Mouse (Mus musculus) fibroblast of lung, adult 2 months (primary cell): ENCODE results near the gene Igfbp6.

Experiments used
- DNase-seq: peaks from one replicate; pipeline ENCODE4 v3.0.0-alpha.2; 2011; ENCODE audit warnings: low read depth

Gene Igfbp6

DNA sequence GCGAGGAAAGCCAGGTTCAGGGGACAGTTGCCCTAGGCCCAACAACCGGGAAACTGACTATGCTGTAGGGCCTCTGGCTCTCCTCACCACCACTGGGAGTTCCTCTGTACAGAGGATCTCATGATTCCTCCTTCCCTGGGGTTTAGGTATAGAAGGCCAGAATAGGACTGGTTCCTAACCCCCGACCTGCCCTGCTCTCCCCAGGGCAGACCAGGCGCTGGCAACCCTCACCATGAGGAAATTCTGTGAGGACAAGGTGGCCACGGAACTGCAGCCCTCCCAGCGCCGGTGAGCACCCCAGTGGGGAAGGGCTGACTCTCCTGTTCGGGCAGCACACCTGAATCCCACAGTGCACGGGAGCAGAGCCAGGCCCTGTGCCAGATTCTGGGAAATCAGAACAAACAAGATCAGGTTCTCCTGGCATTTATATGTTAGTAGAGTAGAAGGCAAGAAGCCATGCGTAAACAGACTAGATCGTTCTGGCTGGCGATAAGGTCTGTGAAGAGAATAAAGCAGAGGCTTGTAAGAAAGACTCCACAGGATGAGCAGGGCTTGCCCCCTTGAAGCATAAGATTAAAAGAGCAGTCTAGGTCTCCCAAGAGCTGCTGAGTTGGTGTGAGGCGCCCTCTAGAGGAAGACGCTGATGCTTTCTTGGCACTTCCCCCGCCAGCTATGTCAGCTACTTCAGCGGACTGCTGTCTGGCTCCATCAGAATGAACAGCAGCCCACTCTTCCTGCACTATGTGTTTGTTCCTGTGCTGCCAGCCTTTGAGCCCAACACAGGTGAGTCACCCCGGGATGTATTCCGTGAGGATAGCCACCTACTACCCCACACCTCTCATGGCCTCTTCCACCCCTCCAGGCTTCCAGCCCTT is 35.3 kb upstream of the Igfbp6 start:
- DNase-seq, result no peak

DNA sequence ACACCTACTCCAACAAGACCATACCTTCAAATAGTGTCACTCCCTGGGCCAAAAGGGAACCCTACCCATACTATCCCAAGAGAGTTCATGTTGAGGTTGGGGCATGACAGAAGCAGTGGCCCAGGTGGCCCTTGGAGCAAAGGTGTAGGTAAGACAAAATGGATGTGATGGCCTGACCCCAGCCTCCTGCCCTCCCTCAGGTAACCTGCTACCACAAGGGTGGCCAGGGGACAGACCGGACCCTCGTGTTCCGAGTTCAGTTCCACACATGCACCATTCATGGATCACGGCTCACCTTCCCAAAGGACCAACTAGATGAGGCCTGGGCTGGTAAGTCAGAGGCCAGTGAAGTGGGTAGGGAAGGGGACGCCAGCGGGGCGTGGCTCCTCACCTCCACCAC is 33.9 kb upstream of the Igfbp6 start:
- DNase-seq, result no peak

DNA sequence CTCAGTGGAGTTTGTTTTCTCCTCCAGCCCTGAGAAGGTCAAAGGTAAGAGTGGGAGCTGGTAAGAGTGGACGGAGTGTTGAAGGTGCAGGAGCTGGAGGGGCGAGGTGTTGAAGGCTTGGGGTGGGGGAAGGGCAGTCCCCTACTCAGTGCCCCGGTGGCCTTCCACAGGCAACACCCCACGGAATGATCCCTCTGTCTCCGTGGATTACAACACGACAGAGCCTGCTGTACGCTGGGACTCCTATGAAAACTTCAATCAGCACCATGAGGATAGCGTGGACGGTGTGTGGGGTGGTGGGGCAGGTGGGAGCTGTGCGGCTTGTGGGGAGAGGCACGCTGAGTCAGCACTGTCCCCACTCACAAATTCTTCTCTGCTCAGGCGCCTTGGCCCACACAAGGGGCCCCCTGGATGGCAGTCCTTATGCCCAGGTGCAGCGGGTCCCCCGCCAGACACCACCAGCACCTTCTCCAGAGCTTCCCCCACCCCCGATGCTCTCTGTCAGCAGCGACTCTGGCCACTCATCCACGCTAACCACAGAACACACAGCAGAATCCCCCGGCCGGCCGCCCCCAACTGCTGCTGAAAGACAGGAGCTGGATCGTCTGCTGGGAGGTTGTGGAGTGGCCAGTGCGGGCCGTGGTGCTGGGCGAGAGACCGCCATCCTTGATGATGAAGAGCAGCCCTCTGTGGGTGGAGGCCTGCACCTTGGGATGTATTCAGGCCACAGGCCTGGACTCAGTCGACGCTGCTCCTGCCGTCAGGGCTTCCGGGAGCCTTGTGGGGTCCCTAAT is 33.3 kb upstream of the Igfbp6 start:
- no peak for DNase-seq

DNA sequence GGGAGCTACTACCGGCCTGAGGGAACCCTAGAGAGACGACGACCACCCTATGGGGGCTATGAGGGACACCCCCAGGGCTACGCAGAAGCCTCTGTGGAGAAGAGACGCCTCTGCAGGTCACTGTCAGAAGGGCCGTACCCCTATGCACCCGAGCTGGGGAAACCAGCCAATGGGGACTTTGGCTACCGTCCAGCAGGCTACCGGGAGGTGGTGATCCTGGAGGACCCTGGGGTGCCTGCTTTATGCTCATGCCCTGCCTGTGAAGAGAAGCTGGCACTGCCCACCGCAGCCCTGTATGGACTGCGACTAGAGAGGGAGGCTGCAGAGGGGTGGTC is 32.7 kb upstream of the Igfbp6 start:
- DNase-seq, result no peak

GRCm38 (mm10) chr15:102112181-102112580 is 32.0 kb upstream of the Igfbp6 start:
- DNase-seq, result no peak

GRCm38 (mm10) chr15:102112827-102113226 is 31.3 kb upstream of the Igfbp6 start:
- DNase-seq, result no peak

- DNase-seq, result no peak
Observed at GRCm38 (mm10) chr15:102113674-102114073, 30.5 kb upstream of the Igfbp6 start.

GRCm38 (mm10) chr15:102114651-102115260 is 29.4 kb upstream of the Igfbp6 start:
- DNase-seq, result no peak

DNA sequence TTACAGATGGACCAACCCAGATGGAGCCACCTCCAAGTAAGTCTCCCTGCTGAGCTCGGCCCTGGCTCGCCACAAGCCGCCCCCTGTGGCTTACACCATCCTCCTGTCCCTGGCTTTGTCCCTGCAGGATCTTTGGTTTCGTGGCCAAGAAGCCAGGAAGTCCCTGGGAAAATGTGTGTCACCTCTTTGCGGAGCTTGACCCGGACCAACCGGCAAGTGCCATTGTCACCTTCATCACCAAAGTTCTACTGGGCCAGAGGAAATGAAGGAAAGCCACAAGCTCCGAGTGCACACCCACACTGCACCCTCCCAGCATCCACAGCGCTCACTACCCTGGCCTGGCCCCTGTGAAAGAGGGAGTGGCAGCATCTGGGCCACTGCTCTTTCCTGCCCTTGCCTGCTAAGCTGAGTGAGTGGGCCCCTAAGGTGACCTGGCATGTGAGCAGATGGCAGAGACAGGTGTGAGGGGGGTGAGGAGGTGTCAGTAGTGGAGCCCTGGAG is 28.4 kb upstream of the Igfbp6 start:
- no peak for DNase-seq

- DNase-seq, result no peak
Observed at GRCm38 (mm10) chr15:102116753-102117415, 27.3 kb upstream of the Igfbp6 start.

DNA sequence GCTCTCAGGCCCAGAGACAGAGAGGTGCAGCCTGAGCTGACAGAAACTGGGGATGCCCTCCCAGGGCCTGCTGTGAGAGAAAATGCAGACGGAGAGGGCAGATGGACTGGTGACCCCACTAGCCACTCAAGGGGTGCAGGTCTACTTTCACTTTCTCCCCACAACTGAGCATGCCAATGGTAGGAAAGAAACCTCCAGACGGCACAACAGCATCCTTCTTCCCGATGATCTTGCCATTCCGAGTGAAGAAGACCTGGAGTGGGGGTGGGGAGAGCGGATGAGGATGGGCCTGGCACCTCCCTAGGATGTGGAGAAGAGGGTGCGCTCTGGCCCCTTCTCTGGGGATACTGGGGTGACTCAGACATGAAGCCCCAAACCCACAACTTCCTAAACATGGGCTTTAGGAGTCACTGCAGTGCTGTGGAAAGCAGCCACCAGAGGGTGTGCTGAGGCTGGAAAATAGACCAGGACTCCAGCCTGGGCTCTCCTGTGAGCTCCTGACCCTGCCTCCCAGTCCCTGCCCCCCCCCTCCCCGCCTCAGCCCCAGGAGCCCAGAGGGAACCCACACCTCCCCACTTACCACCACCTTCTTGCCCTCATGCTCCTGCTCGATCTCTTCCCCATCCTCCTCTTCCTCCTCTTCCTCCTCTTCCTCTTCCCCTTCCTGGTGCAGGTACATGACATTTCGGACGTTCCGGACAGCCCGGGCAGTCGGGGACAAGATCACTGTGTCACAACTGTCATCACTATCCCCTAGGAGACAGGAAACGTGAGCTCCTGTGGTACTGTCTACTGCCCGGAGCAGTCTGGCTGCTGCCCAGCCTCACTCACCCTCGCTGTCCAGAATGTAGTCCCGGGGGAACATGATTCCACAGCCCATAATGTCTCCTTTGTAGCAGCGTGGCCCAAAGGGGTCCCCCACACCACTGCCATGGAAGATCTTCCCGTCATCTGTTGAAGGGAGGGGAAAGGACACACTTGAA is 26.4 kb upstream of the Igfbp6 start:
- DNase-seq, result no peak

- no peak for DNase-seq
Observed at GRCm38 (mm10) chr15:102118591-102118990, 25.6 kb upstream of the Igfbp6 start.

- no peak for DNase-seq
Observed at GRCm38 (mm10) chr15:102119121-102119830, 24.9 kb upstream of the Igfbp6 start.

DNA sequence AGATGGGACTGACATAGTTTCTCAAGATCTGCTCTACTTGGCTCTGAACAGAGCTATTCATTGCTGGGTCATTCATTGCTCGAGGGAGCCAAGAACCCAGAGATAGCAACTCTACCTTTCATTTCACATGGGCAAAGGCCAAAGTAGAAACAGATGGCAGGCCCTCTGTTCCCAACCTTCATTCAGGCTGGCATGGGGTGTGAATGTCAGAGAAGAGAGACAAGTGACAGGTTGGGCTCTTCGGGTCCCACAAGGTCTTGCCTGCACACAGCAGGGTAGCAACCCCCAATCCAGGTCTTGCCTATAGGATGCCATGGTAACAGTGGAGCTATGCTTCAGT is 24.4 kb upstream of the Igfbp6 start:
- DNase-seq, result no peak

DNA sequence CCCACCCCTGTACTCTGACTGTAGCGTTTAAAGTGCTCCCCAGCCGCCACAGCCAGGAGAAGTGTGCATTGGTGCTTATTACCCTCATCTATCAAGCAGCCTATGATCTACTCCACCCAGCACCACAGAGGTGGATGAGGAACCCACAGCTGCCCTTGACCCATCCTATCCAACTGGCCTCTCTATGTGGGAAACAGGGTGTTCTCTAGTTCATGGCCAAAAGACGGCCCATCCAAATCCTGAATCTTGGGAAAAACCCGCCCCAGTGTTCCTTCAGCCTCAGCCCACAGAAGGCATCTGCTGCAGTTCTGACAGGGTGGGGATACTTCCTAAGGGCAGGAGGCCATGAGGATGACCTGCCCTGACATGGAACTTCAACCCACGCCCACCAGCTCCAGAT is 23.6 kb upstream of the Igfbp6 start:
- no peak for DNase-seq

GRCm38 (mm10) chr15:102126303-102126702 is 17.9 kb upstream of the Igfbp6 start:
- no peak for DNase-seq

- DNase-seq, result no peak
Observed at GRCm38 (mm10) chr15:102133314-102133713, 10.8 kb upstream of the Igfbp6 start.

DNA sequence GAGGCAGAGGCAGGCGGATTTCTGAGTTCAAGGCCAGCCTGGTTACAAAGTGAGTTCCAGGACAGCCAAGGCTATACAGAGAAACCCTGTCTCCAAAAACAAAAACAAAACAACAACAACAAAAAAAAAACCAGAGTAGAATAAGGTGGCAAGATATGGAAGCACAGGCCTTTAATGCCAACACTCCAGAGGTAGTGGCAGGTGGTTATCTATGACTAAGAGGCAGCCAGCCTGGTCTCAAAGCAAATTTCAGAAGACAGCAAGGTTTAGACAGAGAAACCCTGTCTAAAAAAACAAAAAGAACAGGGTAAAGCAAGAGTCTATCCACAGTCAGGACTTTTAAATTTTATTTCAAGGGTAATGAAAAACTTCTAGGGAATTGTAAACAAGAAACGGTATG is 9.5 kb upstream of the Igfbp6 start:
- DNase-seq, result no peak

DNA sequence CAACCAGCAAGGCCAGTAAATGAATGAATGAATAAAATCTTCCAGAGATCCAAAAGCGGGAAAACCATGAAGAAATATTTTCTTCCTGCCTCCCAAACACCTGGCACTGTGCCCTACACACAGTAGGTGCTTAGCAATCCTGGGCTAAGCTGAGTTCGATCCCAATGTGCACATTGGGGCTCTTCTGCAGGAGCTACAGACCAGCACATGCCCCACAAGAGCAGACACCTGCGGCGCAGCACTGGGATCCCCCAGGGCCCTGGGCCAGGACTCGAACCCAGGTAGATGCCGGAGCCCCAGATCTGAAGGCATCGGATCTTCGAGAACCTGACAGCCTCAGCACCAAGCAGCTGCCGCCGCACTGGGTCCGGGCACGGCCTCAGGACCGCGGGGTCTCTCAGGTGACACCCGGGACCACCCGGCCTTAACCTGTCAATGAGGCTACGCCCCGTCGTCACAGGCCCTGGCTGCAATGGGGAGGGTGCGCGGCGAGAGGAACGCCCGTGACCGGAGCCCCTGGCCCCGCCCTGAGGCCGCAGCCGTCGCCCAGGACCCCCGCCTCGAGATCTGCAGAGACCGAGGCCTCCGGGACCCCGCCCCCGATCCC is 8.5 kb upstream of the Igfbp6 start:
- DNase-seq, result no peak

- DNase-seq, result peak; percentile 86
Observed at GRCm38 (mm10) chr15:102136129-102136758, 7.9 kb upstream of the Igfbp6 start, which contains the start of gene Spryd3. Spryd3 (minus strand) TSS chr15:102136234.
